Mouse (Mus musculus): ENCODE data around the gene Slfnl1.

DNA sequence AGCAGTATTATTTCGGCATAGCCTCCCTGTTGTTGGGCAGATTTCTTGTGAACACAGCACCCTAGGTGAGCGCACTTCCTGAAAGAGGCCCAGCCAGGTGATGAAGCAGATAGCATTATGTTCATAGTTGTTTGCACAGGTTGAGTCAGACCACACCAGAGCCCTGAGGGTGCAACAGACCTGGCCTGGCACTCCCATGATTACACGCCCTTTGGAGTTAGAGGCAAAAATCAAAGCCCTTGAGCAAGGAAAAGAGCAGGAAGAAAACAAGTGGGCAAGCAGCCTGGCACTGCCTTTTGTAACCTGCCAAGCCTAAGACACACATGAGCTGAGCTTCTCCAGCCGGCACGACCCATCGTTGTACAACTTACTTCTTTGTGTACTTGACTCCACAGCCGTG is 15.5 kb upstream of the Slfnl1 start:
- TF ChIP-seq CTCF (conservative IDR thresholded peaks at IDR 0.05 in 1 of 2, IDR thresholded peaks at IDR 0.05 in 1 of 2; ENCODE audit: low read depth in 2 of 2, low read length in 2 of 2): no peak
- TF ChIP-seq CHD2 (IDR thresholded peaks at IDR 0.05; ENCODE audit: low read length): no peak
- TF ChIP-seq CHD1 (IDR thresholded peaks at IDR 0.05; ENCODE audit: low read depth, low read length): no peak
